Comparison of ENCODE assay signal across 8 mouse cellular contexts in the genomic region with DNA sequence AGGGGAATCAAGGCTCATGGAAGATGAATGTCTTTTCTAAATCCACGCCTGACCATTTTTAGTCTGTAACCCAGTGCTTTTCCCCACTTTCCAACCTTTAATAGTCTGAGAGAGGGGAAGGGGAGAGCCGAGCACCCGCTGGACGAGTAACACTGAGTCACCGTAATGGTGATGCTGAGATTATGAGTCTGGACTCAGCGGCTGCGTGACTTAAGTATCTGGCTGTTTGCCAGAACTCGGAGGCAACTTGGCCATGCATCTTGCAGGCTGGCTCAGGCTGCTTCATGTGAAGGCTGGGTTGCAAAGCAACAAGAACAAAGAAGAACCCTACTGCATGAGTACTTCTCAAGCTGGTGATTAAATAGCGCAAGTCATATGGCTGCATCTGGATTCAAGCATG. TPM values are rescaled to one million over a fixed set of nuclear protein-coding genes. Genes with fewer than 3 reads are reported as not detected.
DNase-seq lines count a peak whose midpoint lies in the region; ATAC-seq and TF ChIP-seq lines count a peak whose summit lies in the region.

No protein-coding gene starts in this region.

- POLR2A ChIA-PET in Patski (lab: Charles Lee), result no interaction called here

- H3K4me2 ChIP-seq in kidney, embryonic 16.5 days (replicated peaks; ENCODE audit: low read depth, low read length), result no peak overlapping the region

- H3K36me3 ChIP-seq in kidney, adult 2 months (ENCODE audit: control insufficient read depth, insufficient read depth, low read length), result no peaks in the 10 kb centered on the region
- no peaks in the 10 kb centered on the region for H3K36me3 ChIP-seq in kidney, embryonic 16.5 days (ENCODE audit: insufficient read depth, low read length)

- DNase-seq in kidney, adult 2 months, result peak; percentile 8
- no peak for DNase-seq in kidney, postnatal 25 days
- peak; percentile 86 for DNase-seq in 3T3-L1 (ENCODE audit: low read depth, low spot score)
- peak; percentile 86 for DNase-seq in Patski (ENCODE audit: low read depth, low spot score)
- peak; percentile 32 for DNase-seq in gastrocnemius, postnatal 14 days
- no peak for DNase-seq in spleen, adult 12 weeks (ENCODE audit: low spot score)

- H3K9me3 ChIP-seq in kidney, embryonic 16.5 days (ENCODE audit: low read length), result no peaks in the 10 kb centered on the region

- H3K4me3 ChIP-seq in kidney, adult 2 months (ENCODE audit: insufficient read depth, low read depth, low read length), result no peak overlapping the region
- H3K4me3 ChIP-seq in kidney, embryonic 16.5 days (ENCODE audit: low read length), result no peak overlapping the region

- no peak overlapping the region for H3K9ac ChIP-seq in kidney, embryonic 16.5 days (replicated peaks; ENCODE audit: low read length)

- no peak for TF ChIP-seq CTCF in kidney, adult 2 months (conservative IDR thresholded peaks at IDR 0.05; ENCODE audit: insufficient read depth, insufficient read length, low read depth, low read length)
- no peak for TF ChIP-seq CTCF in Patski (IDR thresholded peaks at IDR 0.05)

- peak; percentile 83 for ATAC-seq in Patski
- ATAC-seq in megakaryocyte-erythroid progenitor cell, adult 5-6 weeks (replicated peaks; ENCODE audit: low FRiP score, low TSS enrichment, poor library complexity, severe bottlenecking), result 0 out of 2 replicates have a peak, but pooled peaks have one; percentile 8
- no peak for ATAC-seq in kidney, embryonic 16.5 days (ENCODE audit: low FRiP score, low TSS enrichment)

- CTCF ChIA-PET in Patski (lab: Charles Lee), result interaction anchor here (1.5 kb wide), 1 partner anchor 13 kb away, joined by 3 read pairs; no protein-coding TSS in a partner anchor

- H3K4me1 ChIP-seq in kidney, adult 2 months (ENCODE audit: control insufficient read depth, insufficient read depth, low read length), result no peaks in the 10 kb centered on the region
- no peaks in the 10 kb centered on the region for H3K4me1 ChIP-seq in kidney, embryonic 16.5 days (ENCODE audit: insufficient read depth, low read length)

- 41% methylated on average over 9 of the region's 9 CpGs for WGBS in kidney, adult 2 months
- WGBS in kidney, embryonic 16.5 days, result 52% methylated on average over 9 of the region's 9 CpGs

- no peaks in the 10 kb centered on the region for H3K27me3 ChIP-seq in kidney, adult 2 months (replicated peaks; ENCODE audit: control insufficient read depth, insufficient read depth, low read length)
- H3K27me3 ChIP-seq in Patski, result no peaks in the 10 kb centered on the region
- no peaks in the 10 kb centered on the region for H3K27me3 ChIP-seq in kidney, embryonic 16.5 days (ENCODE audit: insufficient read depth, low read length)

- intact Hi-C loops in gastrocnemius, postnatal 14 days (cut with DNase I; ENCODE audit: low total_unique reads), result no loop called here

- no peak overlapping the region for H3K27ac ChIP-seq in kidney, adult 2 months (ENCODE audit: insufficient read depth, low read depth, low read length)
- H3K27ac ChIP-seq in kidney, embryonic 16.5 days (ENCODE audit: low read length), result no peak overlapping the region

- in situ Hi-C loops in Patski (cut with MboI; ENCODE audit: low pct_unique_long_range_greater_than_20kb), result no loop called here

- no peak for TF ChIP-seq POLR2A in kidney, adult 2 months (IDR thresholded peaks at IDR 0.05; ENCODE audit: low read depth, low read length)

RNA-seq across cellular contexts. Expression of gene Metap2, which starts 37.1 kb away (rescaled TPM):
- 35.9 and 47.3 TPM in 2 replicates for polyA plus RNA-seq in kidney, adult 2 months (2012; rRNA removed)
- 282 TPM for polyA plus RNA-seq in Patski (2021)
- 100 to 1,000 TPM; 159 to 171 TPM for total RNA-seq in gastrocnemius, postnatal 14 days (2021)
- 458 and 509 TPM in 2 replicates for total RNA-seq in megakaryocyte-erythroid progenitor cell, adult 5-6 weeks (2014; fragmentation: Nextera tagmentation)
- 577 and 616 TPM in 2 replicates for total RNA-seq in megakaryocyte-erythroid progenitor cell, adult 5-6 weeks (2017)
- 171 and 189 TPM in 2 replicates for polyA plus RNA-seq in kidney, embryonic 16.5 days (2015; fragmentation: Nextera tagmentation; extraction: Ambion mirVana)

Comparison
In these comparisons a context has a peak if more than half of its experiments do, and no peak if none do; other contexts are left out.
1. DNase-seq: peak in kidney, adult 2 months (single experiment), 3T3-L1 (single experiment), Patski (single experiment) and gastrocnemius, postnatal 14 days (single experiment); none in kidney, postnatal 25 days (0 of 2) and spleen, adult 12 weeks (single experiment).